Mouse (Mus musculus): ENCODE data around the gene Susd3.

The Susd3 gene

GRCm38 (mm10) chr13:49246626-49247025, 1.9 kb downstream of the Susd3 start:
- no peak for DNase-seq (ENCODE audit: low spot score)

DNA sequence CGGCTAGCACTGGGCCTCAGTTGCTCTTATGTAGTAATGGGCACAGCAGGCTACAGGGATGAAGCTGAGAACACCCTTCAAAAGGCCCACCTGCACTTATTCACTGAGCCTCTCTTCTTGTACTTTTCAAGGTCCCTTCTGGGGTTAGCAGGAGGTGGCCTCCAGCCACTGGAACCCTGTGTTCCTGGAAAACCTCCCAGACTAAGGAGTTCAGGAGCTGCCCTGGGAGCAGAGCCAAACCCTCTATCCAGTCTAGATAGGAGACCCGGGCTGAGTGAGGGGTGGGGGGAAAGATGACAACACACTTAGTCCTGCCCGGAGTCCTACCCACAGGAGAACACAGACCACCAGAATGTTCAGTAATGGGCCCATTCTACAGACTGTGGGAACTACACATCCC, 2.5 kb downstream of the Susd3 start:
- DNase-seq (ENCODE audit: low spot score) = no peak

DNA sequence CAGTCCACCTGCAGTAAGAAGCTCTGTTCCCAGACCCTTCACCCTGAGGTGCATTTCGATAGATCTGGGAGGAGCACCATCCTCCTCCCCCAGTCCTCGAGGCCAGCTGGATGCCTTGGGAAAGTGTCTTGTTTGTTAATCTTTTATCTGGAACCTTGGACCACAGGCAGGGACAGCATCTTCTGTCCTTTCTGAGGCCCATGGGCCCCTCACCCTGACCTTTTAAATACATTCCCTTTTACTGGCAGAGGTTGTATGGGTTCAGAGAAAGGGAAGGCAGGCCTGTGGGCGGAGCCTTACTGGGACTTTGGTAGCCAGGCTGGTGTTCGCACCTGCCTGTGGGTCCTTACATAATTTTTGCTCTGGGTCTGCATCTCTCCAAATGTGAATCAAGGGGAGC, 3.3 kb downstream of the Susd3 start:
- peak; percentile 53 for DNase-seq (ENCODE audit: low spot score)

- DNase-seq (ENCODE audit: low spot score) = no peak
These were observed 5.0 kb downstream of the Susd3 start for GRCm38 (mm10) chr13:49243492-49243891.

- no peak for DNase-seq (ENCODE audit: low spot score)
These were observed 6.0 kb downstream of the Susd3 start for GRCm38 (mm10) chr13:49242321-49243065.

- no peak for DNase-seq (ENCODE audit: low spot score)
These were observed 9.8 kb downstream of the Susd3 start for GRCm38 (mm10) chr13:49238737-49239136.

- DNase-seq (ENCODE audit: low spot score) = no peak
These were observed 10.9 kb downstream of the Susd3 start for GRCm38 (mm10) chr13:49237617-49238016.

- no peak for DNase-seq (ENCODE audit: low spot score)
These were observed 13.8 kb downstream of the Susd3 start for GRCm38 (mm10) chr13:49234711-49235110.

- peak; percentile 22 for DNase-seq (ENCODE audit: low spot score)
These were observed 14.5 kb downstream of the Susd3 start for GRCm38 (mm10) chr13:49233792-49234572.

DNA sequence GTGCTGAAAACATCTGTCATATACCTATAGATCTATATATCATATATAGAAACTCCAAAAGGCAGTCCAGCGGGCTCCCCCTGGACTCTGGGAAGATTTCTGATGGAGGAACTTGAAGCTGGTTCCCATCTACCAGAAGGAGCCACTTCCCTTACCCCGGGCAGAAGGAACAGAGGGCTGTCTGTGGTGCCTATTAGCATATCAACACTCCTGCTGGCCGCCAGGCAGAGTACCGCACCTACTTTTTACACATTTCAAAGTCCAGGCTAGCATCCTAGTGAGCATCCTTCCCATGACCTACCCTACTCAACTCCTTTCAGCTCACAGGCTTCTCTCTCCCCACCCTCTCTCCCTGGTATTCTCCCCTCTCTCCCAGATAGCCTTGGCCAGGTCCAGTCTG, 22.9 kb downstream of the Susd3 start:
- DNase-seq (ENCODE audit: low spot score) = no peak

DNA sequence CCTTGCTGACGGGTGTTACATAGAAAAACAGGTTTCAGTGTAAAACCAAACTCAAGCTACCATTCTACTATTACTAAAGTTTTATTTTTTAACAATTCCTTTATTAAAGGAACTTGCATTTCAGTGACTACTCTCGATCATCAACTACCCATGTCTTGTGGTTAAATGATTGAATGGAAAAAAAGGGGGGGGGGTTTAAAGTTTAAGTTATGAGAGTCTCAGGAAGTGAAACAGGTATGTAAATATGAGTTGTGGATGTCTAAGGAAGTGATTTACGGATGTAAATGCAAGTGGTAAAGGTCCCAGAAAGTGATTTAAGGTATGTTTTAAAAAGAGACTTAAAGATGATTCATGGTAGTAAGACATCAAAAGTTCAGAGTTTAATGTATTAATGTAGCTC, 23.3 kb downstream of the Susd3 start:
- no peak for DNase-seq (ENCODE audit: low spot score)

DNA sequence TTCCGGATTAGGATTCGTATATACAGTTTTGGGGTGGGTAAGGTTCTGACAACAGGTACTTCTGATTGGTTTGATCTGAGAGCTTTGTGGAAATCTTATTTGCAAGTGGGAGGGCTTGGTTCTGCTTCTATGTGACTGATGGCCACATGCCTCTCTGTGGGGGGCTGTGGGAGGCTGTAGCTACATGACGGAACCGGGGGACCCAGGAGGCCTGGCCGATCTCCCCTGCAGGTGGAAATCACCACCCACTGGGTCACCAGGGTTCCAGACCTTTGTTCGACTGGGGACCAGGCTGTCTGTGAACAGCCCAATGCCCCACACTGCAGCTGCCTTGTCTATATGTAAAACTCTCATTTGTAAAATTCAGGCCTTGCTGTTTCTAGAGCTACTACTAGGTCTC, 23.8 kb downstream of the Susd3 start:
- no peak for DNase-seq (ENCODE audit: low spot score)

DNA sequence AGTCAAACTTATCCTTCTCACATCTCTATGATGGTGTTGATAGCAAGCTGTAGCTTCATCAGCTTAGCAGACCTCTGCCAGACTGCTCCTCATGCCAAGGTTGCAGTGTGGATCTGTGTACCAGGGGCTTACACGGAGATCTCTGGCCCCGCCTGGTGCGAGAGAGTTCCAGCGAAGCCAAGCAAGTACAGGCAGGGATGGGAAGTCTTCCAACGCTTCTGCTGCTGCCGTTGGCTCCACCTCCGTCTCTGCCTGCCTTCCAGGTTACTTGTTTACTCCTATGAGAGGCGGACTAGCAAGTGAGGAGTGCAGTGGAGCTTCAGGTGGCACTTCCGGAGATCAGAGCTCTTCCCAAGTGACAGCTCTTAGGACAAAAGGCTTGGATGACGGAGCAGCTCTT, 24.2 kb downstream of the Susd3 start:
- peak; percentile 44 for DNase-seq (ENCODE audit: low spot score)

GRCm38 (mm10) chr13:49220912-49221311, 27.6 kb downstream of the Susd3 start:
- no peak for DNase-seq (ENCODE audit: low spot score)

DNA sequence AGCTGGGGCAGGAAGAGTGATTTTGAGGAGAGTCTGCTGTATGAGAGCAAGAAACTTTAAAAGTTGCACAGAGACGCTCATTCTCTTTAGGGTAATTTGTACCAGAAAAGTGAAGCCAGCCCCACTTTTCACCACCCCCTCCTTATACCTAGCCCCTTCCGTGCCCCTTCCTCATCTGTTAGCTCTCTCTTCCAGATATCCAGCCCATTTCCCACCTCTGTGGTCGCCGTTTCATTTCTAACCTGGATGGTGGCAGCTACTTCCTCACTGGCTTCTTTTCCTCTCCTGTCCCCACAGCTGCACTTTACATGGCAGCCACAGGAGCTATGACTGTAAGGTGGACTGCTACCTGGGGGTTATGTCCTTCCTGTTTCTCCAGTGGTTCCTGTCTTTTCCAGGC, 29.1 kb downstream of the Susd3 start:
- DNase-seq (ENCODE audit: low spot score) = no peak

GRCm38 (mm10) chr13:49218651-49219050, 29.9 kb downstream of the Susd3 start:
- no peak for DNase-seq (ENCODE audit: low spot score)

DNA sequence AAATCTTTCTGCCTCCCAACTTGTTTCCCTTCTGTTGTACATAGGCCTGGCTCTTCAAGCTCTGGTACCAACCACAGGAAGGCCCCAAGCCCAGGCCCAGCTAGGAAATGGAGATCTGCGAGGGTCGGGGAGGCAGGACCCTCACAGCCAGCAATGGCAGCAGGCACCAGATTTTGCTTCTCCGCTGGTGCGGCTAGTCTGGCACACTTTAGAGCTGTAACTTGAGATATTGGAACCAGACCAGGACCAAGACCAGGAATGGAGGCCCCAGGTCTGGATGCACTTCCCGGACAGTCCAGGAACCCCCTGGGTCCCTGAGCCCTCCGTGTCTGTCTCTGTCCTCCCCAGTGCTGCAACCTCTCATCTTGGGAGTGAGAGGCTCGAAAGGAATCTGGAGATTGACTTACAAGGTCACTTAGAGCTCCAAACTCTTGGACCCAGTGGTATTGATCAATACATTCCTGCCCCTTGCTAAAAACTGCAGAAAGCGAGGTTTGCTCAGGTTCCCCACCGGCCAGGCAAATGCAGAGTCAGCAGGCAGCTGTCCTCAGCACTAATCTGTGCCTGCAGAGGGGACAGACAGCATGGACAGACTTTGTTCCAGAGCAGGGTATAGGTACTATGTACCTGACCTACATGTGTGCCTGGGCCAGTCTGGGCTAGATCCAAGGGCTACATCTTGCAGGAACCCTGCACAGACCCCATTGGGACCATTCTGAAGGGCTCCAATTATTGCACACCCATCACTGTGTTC, 31.5 kb downstream of the Susd3 start:
- DNase-seq (ENCODE audit: low spot score) = peak; percentile 61

- no peak for DNase-seq (ENCODE audit: low spot score)
These were observed 32.3 kb downstream of the Susd3 start for GRCm38 (mm10) chr13:49216220-49216552.

- peak; percentile 95 for DNase-seq (ENCODE audit: low spot score)
These were observed 32.8 kb downstream of the Susd3 start, which contains the start of gene Card19 for GRCm38 (mm10) chr13:49215504-49216219. Gene Card19 (minus strand): TSS chr13:49216037.

- no peak for DNase-seq (ENCODE audit: low spot score)
These were observed 33.4 kb downstream of the Susd3 start for GRCm38 (mm10) chr13:49215128-49215503.

- DNase-seq (ENCODE audit: low spot score) = no peak
These were observed 34.1 kb downstream of the Susd3 start for GRCm38 (mm10) chr13:49214454-49214853.

GRCm38 (mm10) chr13:49213531-49213932, 35.0 kb downstream of the Susd3 start:
- DNase-seq (ENCODE audit: low spot score) = no peak

Data from yolk sac, embryonic 10.5 days (tissue).